Mouse (Mus musculus) C2C12 (cell line): Measurements from ENCODE around the gene Svs4. TPM values are rescaled to one million over a fixed set of nuclear protein-coding genes. Genes with fewer than 3 reads are reported as not detected.

ENCODE experiments used
- H3K27me3 ChIP-seq: one replicate; pipeline ENCODE4 v1.6.1; 2011; ENCODE audit not compliant: control insufficient read depth, insufficient read depth, insufficient read length
- H3K36me3 ChIP-seq: one replicate; pipeline ENCODE4 v1.6.1; 2011; ENCODE audit not compliant: control insufficient read depth, insufficient read depth
- H3K4me3 ChIP-seq: one replicate; pipeline ENCODE4 v1.5.1; 2011; ENCODE audit warnings: mild to moderate bottlenecking, control low read depth; ENCODE audit not compliant: poor library complexity, insufficient read depth, severe bottlenecking
- H3K79me2 ChIP-seq: one replicate; pipeline ENCODE4 v1.6.1; 2011; ENCODE audit not compliant: control insufficient read depth, insufficient read depth
- H3K79me3 ChIP-seq: one replicate; pipeline ENCODE4 v1.6.1; 2011; ENCODE audit warnings: low read depth, control low read depth
- H3ac ChIP-seq: one replicate; pipeline ENCODE3; 2011; ENCODE audit warnings: low read depth; ENCODE audit not compliant: control insufficient read depth, insufficient read length
- CEBPB ChIP-seq: IDR thresholded peaks from one replicate; pipeline ENCODE4 v1.6.1; 2011; ENCODE audit warnings: low read depth, mild to moderate bottlenecking, control low read depth, moderate library complexity
- CTCF ChIP-seq: IDR thresholded peaks from one replicate; pipeline ENCODE4 v1.5.1; 2011; ENCODE audit not compliant: control insufficient read depth, insufficient read depth, insufficient read length
- FOSL1 ChIP-seq: IDR thresholded peaks from one replicate; pipeline ENCODE4 v1.8.0; 2011; ENCODE audit warnings: mild to moderate bottlenecking, low read length; ENCODE audit not compliant: poor library complexity, insufficient read depth, severe bottlenecking
- MAX ChIP-seq: IDR thresholded peaks from one replicate; pipeline ENCODE4 v1.6.1; 2011; ENCODE audit warnings: mild to moderate bottlenecking, control low read depth
- MYOD1 ChIP-seq: IDR thresholded peaks from one replicate; pipeline ENCODE4 v1.6.1; 2011; ENCODE audit warnings: low read depth; ENCODE audit not compliant: control insufficient read depth, insufficient read length
- MYOG ChIP-seq: IDR thresholded peaks from one replicate; pipeline ENCODE4 v1.6.1; 2011; ENCODE audit not compliant: control insufficient read depth, insufficient read length; ENCODE audit errors: extremely low read depth
- USF1 ChIP-seq: IDR thresholded peaks from one replicate; pipeline ENCODE4 v1.6.1; 2011; ENCODE audit warnings: low read depth, mild to moderate bottlenecking, control low read depth, moderate library complexity
- polyA plus RNA-seq: library from polyadenylated mRNA; unstranded; fragments of >200 nt; fragmentation: generic; extraction: Trizol; gene quantifications from one replicate; pipeline ENCODE4 v1.2.1, GENCODE M21; 2012; ENCODE audit warnings: missing spikeins

The Svs4 gene
- polyA plus RNA-seq, 1 experiment: not detected

DNA sequence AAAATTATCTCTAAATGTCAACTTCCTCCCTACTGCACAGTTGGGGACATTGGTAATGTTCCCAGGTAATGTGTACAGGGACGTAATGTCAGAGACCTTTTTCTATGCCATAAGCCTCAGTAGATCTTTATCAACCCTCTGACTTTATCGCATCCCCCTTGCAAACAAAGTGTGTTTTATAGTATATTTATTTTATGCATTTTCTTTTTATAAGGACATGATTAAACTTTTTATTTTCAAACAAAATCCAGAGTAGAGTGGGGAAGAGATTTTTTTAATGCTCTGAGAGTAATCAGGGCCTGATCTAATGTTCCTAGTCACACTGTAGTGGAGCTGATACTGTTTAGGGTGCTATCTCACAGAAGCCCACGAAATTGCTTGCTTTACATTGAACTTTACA, 39.9 kb downstream of the Svs4 start, which contains the start of gene Svs2:
TSS of gene Svs2 (minus strand) at position 101 of the 400 bp plus-strand sequence.
- peaks cover 11% of the 10 kb centered on the region for H3K27me3 ChIP-seq
- TF ChIP-seq MYOD1 (no peak), MAX (no peak), CEBPB (no peak), USF1 (no peak), FOSL1 (no peak), CTCF (no peak), MYOG (no peak)
- no peaks in the 10 kb centered on the region for H3K79me2 ChIP-seq
- H3K36me3 ChIP-seq: no peaks in the 10 kb centered on the region
- no peak within 1 kb of the TSS for H3ac ChIP-seq
- H3K79me3 ChIP-seq: no peaks in the 10 kb centered on the region
- no peak within 1 kb of the TSS for H3K4me3 ChIP-seq

DNA sequence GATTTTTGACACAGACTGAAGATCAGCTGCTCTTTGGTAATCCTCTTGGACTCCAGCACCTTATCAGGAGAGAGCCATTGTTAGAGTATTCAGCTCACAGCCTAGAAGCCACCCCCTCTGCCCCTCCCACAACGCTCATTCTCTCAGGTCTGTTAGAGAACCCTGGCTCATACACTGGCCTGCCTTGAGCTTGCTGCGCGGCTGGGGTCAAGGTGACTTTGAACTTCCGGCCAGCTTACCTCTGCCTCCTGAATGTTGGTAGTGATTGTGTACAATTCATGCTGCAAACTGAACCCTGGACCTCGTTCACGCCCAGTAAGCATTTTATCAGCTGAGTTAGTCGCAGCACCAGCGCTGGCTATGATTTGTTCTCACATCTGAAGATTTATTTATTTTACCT, 45.6 kb downstream of the Svs4 start:
- TF ChIP-seq CTCF: no peak
- no peaks in the 10 kb centered on the region for H3K79me3 ChIP-seq
- no peak overlapping the region for H3K4me3 ChIP-seq
- no peak overlapping the region for H3ac ChIP-seq
- no peaks in the 10 kb centered on the region for H3K79me2 ChIP-seq
- peaks cover 12% of the 10 kb centered on the region for H3K27me3 ChIP-seq
- H3K36me3 ChIP-seq: no peaks in the 10 kb centered on the region

DNA sequence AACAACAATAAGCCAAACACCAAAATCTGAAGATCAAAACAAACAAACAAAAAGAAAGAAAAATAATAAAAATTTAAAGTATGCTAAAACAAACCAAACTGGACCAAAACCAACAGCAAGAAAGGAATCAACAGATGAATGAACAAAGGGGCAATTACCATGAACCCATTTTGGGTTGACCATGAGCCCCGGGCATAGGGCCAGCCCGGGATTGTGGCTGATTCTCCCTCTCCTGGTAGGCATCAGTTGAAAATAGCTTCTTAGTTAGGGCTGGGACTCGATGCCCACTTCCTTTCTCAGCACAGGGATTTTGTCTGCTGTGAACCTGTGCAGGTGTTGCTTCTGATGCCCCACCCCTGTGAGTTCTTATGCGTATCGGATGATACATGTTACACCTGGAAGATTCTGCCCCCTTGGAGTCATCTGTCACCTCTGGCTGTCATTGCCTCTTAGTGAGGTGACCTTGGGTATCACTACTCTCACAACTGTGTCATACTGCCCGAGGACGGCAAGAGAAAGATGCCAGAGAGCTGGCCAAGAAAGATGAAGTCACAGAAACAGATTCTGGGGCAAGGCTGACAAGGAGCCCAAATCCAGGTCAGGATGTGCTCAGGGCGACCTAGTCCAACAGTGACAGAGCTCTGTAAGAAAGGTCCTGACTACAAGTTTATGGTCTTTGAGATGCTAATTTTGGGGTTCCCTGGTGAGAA, 49.7 kb downstream of the Svs4 start:
- Histone ChIP-seq H3K79me3 (no peaks in the 10 kb centered on the region), H3K79me2 (no peaks in the 10 kb centered on the region), H3K4me3 (no peak overlapping the region), H3K27me3 (peaks cover 8% of the 10 kb centered on the region), H3ac (no peak overlapping the region), H3K36me3 (no peaks in the 10 kb centered on the region)
- TF ChIP-seq USF1 (no peak), CEBPB (no peak), CTCF (no peak), MAX (no peak), MYOG (no peak), MYOD1 (no peak), FOSL1 (no peak)

Other genes starting within 250 kb of the Svs4 start
- 9.5 TPM for gene Stk4, start 208.1 kb downstream of the Svs4 start, polyA plus RNA-seq
- gene Tomm34, start 207.3 kb downstream of the Svs4 start, polyA plus RNA-seq: 19.3 TPM
- gene Kcns1, start 107.3 kb downstream of the Svs4 start, polyA plus RNA-seq: not detected
- gene Wfdc5, start 95.7 kb downstream of the Svs4 start, polyA plus RNA-seq: not detected
- not detected for gene Wfdc12, start 87.9 kb downstream of the Svs4 start, polyA plus RNA-seq
- 0.76 TPM for gene Wfdc15a, start 78.3 kb downstream of the Svs4 start, polyA plus RNA-seq
- gene Wfdc15b, start 56.8 kb downstream of the Svs4 start, polyA plus RNA-seq: not detected
- gene Svs2, start 40.0 kb downstream of the Svs4 start, polyA plus RNA-seq: not detected
- not detected for gene Svs3b, start 21.8 kb downstream of the Svs4 start, polyA plus RNA-seq
- gene Svs3a, start 10.8 kb upstream of the Svs4 start, polyA plus RNA-seq: not detected
- not detected for gene Svs6, start 38.3 kb upstream of the Svs4 start, polyA plus RNA-seq
- not detected for gene Svs5, start 54.3 kb upstream of the Svs4 start, polyA plus RNA-seq
- gene Slpi, start 110.6 kb upstream of the Svs4 start, polyA plus RNA-seq: 11.4 TPM
- 0.01 TPM for gene Rbpjl, start 124.7 kb upstream of the Svs4 start, polyA plus RNA-seq
- gene Matn4, start 126.7 kb upstream of the Svs4 start, polyA plus RNA-seq: 0.01 TPM
- 124 TPM for gene Sdc4, start 165.4 kb upstream of the Svs4 start, polyA plus RNA-seq
- 49.6 TPM for gene Sys1, start 178.5 kb upstream of the Svs4 start, polyA plus RNA-seq
- gene Gm20458, start 182.5 kb upstream of the Svs4 start, polyA plus RNA-seq: 29.7 TPM
- not detected for gene Trp53tg5, start 195.3 kb upstream of the Svs4 start, polyA plus RNA-seq
- 21.2 TPM for gene Dbndd2, start 207.6 kb upstream of the Svs4 start, polyA plus RNA-seq
- 74.3 TPM for gene Pigt, start 219.1 kb upstream of the Svs4 start, polyA plus RNA-seq